Mouse (Mus musculus) liver, embryonic 14.5 days (tissue): ENCODE data around the gene Rps6ka6.

Experiments
- CTCF ChIP-seq: IDR thresholded peaks from 2 replicates; pipeline ENCODE4 v1.5.1; 2016; ENCODE audit warnings: antibody characterized with exemption, low read depth, control low read depth
- EP300 ChIP-seq: IDR thresholded peaks from 2 replicates; pipeline ENCODE4 v1.6.1; 2016; ENCODE audit warnings: antibody characterized with exemption, low read depth

- TF ChIP-seq CTCF = no peak
- TF ChIP-seq EP300 = no peak
These were observed 75.3 kb downstream of the Rps6ka6 start for GRCm38 (mm10) chrX:111462495-111462832.
